Mouse (Mus musculus): ENCODE results near the gene Naaa. TPM values are rescaled to one million over a fixed set of nuclear protein-coding genes. Genes with fewer than 3 reads are reported as not detected.

The Naaa gene
- polyA plus RNA-seq, 1 experiment from 2014 or later, result 3.6 TPM

Other genes with a start within 250 kb of the Naaa start
- gene Cdkl2, start 234.3 kb downstream of the Naaa start, polyA plus RNA-seq (2015; fragmentation: Nextera tagmentation; extraction: Ambion mirVana), result 0.17 and 0.21 TPM in 2 replicates
- 79.7 and 93.4 TPM in 2 replicates for gene G3bp2, start 194.5 kb downstream of the Naaa start, polyA plus RNA-seq (2015; fragmentation: Nextera tagmentation; extraction: Ambion mirVana)
- gene Uso1, start 140.2 kb downstream of the Naaa start, polyA plus RNA-seq (2015; fragmentation: Nextera tagmentation; extraction: Ambion mirVana), result 23.9 and 28.3 TPM in 2 replicates
- not detected in 2 replicates for gene U90926, start 62.8 kb downstream of the Naaa start, polyA plus RNA-seq (2015; fragmentation: Nextera tagmentation; extraction: Ambion mirVana)
- gene Ppef2, start 21.9 kb downstream of the Naaa start, polyA plus RNA-seq (2015; fragmentation: Nextera tagmentation; extraction: Ambion mirVana), result 0.15 TPM in 1 of 2 replicates, not detected in the other
- 26.8 and 32.6 TPM in 2 replicates for gene Sdad1, start 32.3 kb upstream of the Naaa start, polyA plus RNA-seq (2015; fragmentation: Nextera tagmentation; extraction: Ambion mirVana)
- gene Cxcl9, start 49.9 kb upstream of the Naaa start, polyA plus RNA-seq (2015; fragmentation: Nextera tagmentation; extraction: Ambion mirVana), result 0.05 TPM in 1 of 2 replicates, not detected in the other
- 1.3 and 1.9 TPM in 2 replicates for gene Art3, start 53.7 kb upstream of the Naaa start, polyA plus RNA-seq (2015; fragmentation: Nextera tagmentation; extraction: Ambion mirVana)
- 8.4 and 11.5 TPM in 2 replicates for gene Cxcl10, start 70.7 kb upstream of the Naaa start, polyA plus RNA-seq (2015; fragmentation: Nextera tagmentation; extraction: Ambion mirVana)
- 39.6 and 45.0 TPM in 2 replicates for gene Nup54, start 157.0 kb upstream of the Naaa start, polyA plus RNA-seq (2015; fragmentation: Nextera tagmentation; extraction: Ambion mirVana)
- 5.1 and 5.7 TPM in 2 replicates for gene Scarb2, start 228.7 kb upstream of the Naaa start, polyA plus RNA-seq (2015; fragmentation: Nextera tagmentation; extraction: Ambion mirVana)